Mouse (Mus musculus): ENCODE results near the gene Fgfr1op2. TPM values are rescaled to one million over a fixed set of nuclear protein-coding genes. Genes with fewer than 3 reads are reported as not detected.
"Not testable (repeated sequence)": the region's sequence is repeated elsewhere in the genome, so short reads cannot be mapped to it uniquely, and the experiment has no call there.

Fgfr1op2 gene
- polyA plus RNA-seq, 1 experiment from 2014 or later = 91.2 TPM

- Histone ChIP-seq H3K4me1 (replicated peaks) (no peaks in the 10 kb centered on the region), H3K27ac (no peak overlapping the region), H3K36me3 (peaks cover 28% of the 10 kb centered on the region), H3K9me3 (no peaks in the 10 kb centered on the region), H3K9ac (no peak overlapping the region), H3K4me3 (replicated peaks) (no peak overlapping the region), H3K27me3 (replicated peaks) (no peaks in the 10 kb centered on the region), H3K4me2 (replicated peaks) (no peak overlapping the region)
- no peak for ATAC-seq
These were observed 25.7 kb upstream of the Fgfr1op2 start for GRCm38 (mm10) chr6:146551326-146551725.

GRCm38 (mm10) chr6:146562461-146562860 lies 14.5 kb upstream of the Fgfr1op2 start:
- 77% methylated on average over 1 of the region's 1 CpGs for WGBS
- not testable (repeated sequence) for H3K9me3 ChIP-seq; H3K4me2 ChIP-seq (replicated peaks); ATAC-seq; H3K9ac ChIP-seq; H3K27ac ChIP-seq; H3K27me3 ChIP-seq (replicated peaks); H3K4me3 ChIP-seq (replicated peaks); H3K4me1 ChIP-seq (replicated peaks)
- peaks cover 24% of the 10 kb centered on the region for H3K36me3 ChIP-seq

- Histone ChIP-seq H3K27ac (no peak overlapping the region), H3K4me3 (replicated peaks) (no peak overlapping the region), H3K4me2 (replicated peaks) (no peak overlapping the region), H3K27me3 (replicated peaks) (no peaks in the 10 kb centered on the region), H3K9ac (no peak overlapping the region), H3K9me3 (no peaks in the 10 kb centered on the region), H3K4me1 (replicated peaks) (no peaks in the 10 kb centered on the region), H3K36me3 (no peaks in the 10 kb centered on the region)
- no peak for ATAC-seq
These were observed 4.9 kb upstream of the Fgfr1op2 start for GRCm38 (mm10) chr6:146572073-146572472.

- Histone ChIP-seq H3K9ac (peak within 1 kb of the TSS; percentile 94), H3K36me3 (no peaks in the 10 kb centered on the region), H3K27ac (peak within 1 kb of the TSS; percentile 94), H3K4me3 (replicated peaks) (peak within 1 kb of the TSS; percentile 82), H3K9me3 (no peaks in the 10 kb centered on the region), H3K4me2 (replicated peaks) (peak within 1 kb of the TSS; percentile 76), H3K4me1 (replicated peaks) (no peaks in the 10 kb centered on the region), H3K27me3 (replicated peaks) (no peaks in the 10 kb centered on the region)
- WGBS = under 1% methylated on average over 76 of the region's 77 CpGs
- ATAC-seq = peak; percentile 97
These were observed 507 bp downstream of the Fgfr1op2 start, which contains the start of gene Ints13 for GRCm38 (mm10) chr6:146577310-146578109. TSS of gene Ints13 (minus strand) at chr6:146577835.

GRCm38 (mm10) chr6:146578111-146578531 lies 1.1 kb downstream of the Fgfr1op2 start:
- WGBS = under 1% methylated on average over 22 of the region's 22 CpGs

GRCm38 (mm10) chr6:146578586-146578985 lies 1.6 kb downstream of the Fgfr1op2 start:
- Histone ChIP-seq H3K36me3 (no peaks in the 10 kb centered on the region), H3K9me3 (no peaks in the 10 kb centered on the region), H3K4me3 (replicated peaks) (peak overlapping the region; percentile 82), H3K9ac (peak overlapping the region; percentile 94), H3K4me1 (replicated peaks) (no peaks in the 10 kb centered on the region), H3K27me3 (replicated peaks) (no peaks in the 10 kb centered on the region), H3K27ac (peak overlapping the region; percentile 94), H3K4me2 (replicated peaks) (peak overlapping the region; percentile 76)
- WGBS = 9% methylated on average over 7 of the region's 7 CpGs
- ATAC-seq = no peak

More at GRCm38 (mm10) chr6:146578111-146578531, 1.1 kb downstream of the Fgfr1op2 start:
- Histone ChIP-seq H3K4me2 (replicated peaks) (peak overlapping the region; percentile 76), H3K9ac (peak overlapping the region; percentile 94), H3K27ac (peak overlapping the region; percentile 94), H3K4me1 (replicated peaks) (no peaks in the 10 kb centered on the region), H3K9me3 (no peaks in the 10 kb centered on the region), H3K27me3 (replicated peaks) (no peaks in the 10 kb centered on the region), H3K4me3 (replicated peaks) (peak overlapping the region; percentile 82), H3K36me3 (no peaks in the 10 kb centered on the region)
- peak; percentile 66 for ATAC-seq

- no peaks in the 10 kb centered on the region for H3K4me1 ChIP-seq (replicated peaks)
- H3K9ac ChIP-seq = no peak overlapping the region
- WGBS = 30% methylated on average over 2 of the region's 2 CpGs
- H3K36me3 ChIP-seq = no peaks in the 10 kb centered on the region
- H3K4me3 ChIP-seq (replicated peaks) = no peak overlapping the region
- no peak for ATAC-seq
- H3K9me3 ChIP-seq = no peaks in the 10 kb centered on the region
- no peak overlapping the region for H3K27ac ChIP-seq
- no peak overlapping the region for H3K4me2 ChIP-seq (replicated peaks)
- H3K27me3 ChIP-seq (replicated peaks) = no peaks in the 10 kb centered on the region
These were observed 3.5 kb downstream of the Fgfr1op2 start for GRCm38 (mm10) chr6:146580381-146580926.

- 71% methylated on average over 2 of the region's 2 CpGs for WGBS
- H3K27me3 ChIP-seq (replicated peaks) = no peaks in the 10 kb centered on the region
- no peak overlapping the region for H3K27ac ChIP-seq
- no peak overlapping the region for H3K4me3 ChIP-seq (replicated peaks)
- ATAC-seq = no peak
- H3K9ac ChIP-seq = no peak overlapping the region
- 0 out of 2 replicates have a peak, but pooled peaks cover 3% of the 10 kb centered on the region for H3K36me3 ChIP-seq
- no peaks in the 10 kb centered on the region for H3K9me3 ChIP-seq
- H3K4me1 ChIP-seq (replicated peaks) = no peaks in the 10 kb centered on the region
- H3K4me2 ChIP-seq (replicated peaks) = no peak overlapping the region
These were observed 6.5 kb downstream of the Fgfr1op2 start for GRCm38 (mm10) chr6:146583366-146584046.

- 97% methylated on average over 5 of the region's 5 CpGs for WGBS
These were observed 8.1 kb downstream of the Fgfr1op2 start for GRCm38 (mm10) chr6:146585134-146585533.

GRCm38 (mm10) chr6:146602601-146603000 lies 25.6 kb downstream of the Fgfr1op2 start:
- Histone ChIP-seq H3K9me3 (no peaks in the 10 kb centered on the region), H3K36me3 (peaks cover 33% of the 10 kb centered on the region), H3K4me3 (replicated peaks) (no peak overlapping the region), H3K27ac (no peak overlapping the region), H3K27me3 (replicated peaks) (no peaks in the 10 kb centered on the region), H3K4me1 (replicated peaks) (no peaks in the 10 kb centered on the region), H3K4me2 (replicated peaks) (no peak overlapping the region), H3K9ac (no peak overlapping the region)
- WGBS = 81% methylated on average over 4 of the region's 4 CpGs
- no peak for ATAC-seq

More at GRCm38 (mm10) chr6:146585134-146585533, 8.1 kb downstream of the Fgfr1op2 start:
- Histone ChIP-seq H3K9me3 (no peaks in the 10 kb centered on the region), H3K4me2 (replicated peaks) (no peak overlapping the region), H3K4me1 (replicated peaks) (no peaks in the 10 kb centered on the region), H3K4me3 (replicated peaks) (no peak overlapping the region), H3K36me3 (peaks cover 13% of the 10 kb centered on the region; the same call in 1 of the 2 replicates), H3K27me3 (replicated peaks) (no peaks in the 10 kb centered on the region), H3K27ac (no peak overlapping the region), H3K9ac (no peak overlapping the region)
- no peak for ATAC-seq

- no peak overlapping the region for H3K27ac ChIP-seq
- no peaks in the 10 kb centered on the region for H3K9me3 ChIP-seq
- H3K9ac ChIP-seq = no peak overlapping the region
- no peak for ATAC-seq
- H3K4me3 ChIP-seq (replicated peaks) = no peak overlapping the region
- no peaks in the 10 kb centered on the region for H3K4me1 ChIP-seq (replicated peaks)
- no peak overlapping the region for H3K4me2 ChIP-seq (replicated peaks)
- H3K36me3 ChIP-seq = peaks cover 33% of the 10 kb centered on the region
- WGBS = 87% methylated on average over 10 of the region's 10 CpGs
- no peaks in the 10 kb centered on the region for H3K27me3 ChIP-seq (replicated peaks)
These were observed 26.6 kb downstream of the Fgfr1op2 start for GRCm38 (mm10) chr6:146603651-146604050.

GRCm38 (mm10) chr6:146611385-146611784 lies 34.4 kb downstream of the Fgfr1op2 start:
- no peak overlapping the region for H3K27ac ChIP-seq
- no peaks in the 10 kb centered on the region for H3K27me3 ChIP-seq (replicated peaks)
- WGBS = 89% methylated on average over 6 of the region's 6 CpGs
- H3K9ac ChIP-seq = no peak overlapping the region
- 0 out of 2 replicates have a peak, but pooled peaks cover 11% of the 10 kb centered on the region for H3K36me3 ChIP-seq
- no peak overlapping the region for H3K4me2 ChIP-seq (replicated peaks)
- no peak overlapping the region for H3K4me3 ChIP-seq (replicated peaks)
- H3K4me1 ChIP-seq (replicated peaks) = no peaks in the 10 kb centered on the region
- peak; percentile 78 for ATAC-seq
- no peaks in the 10 kb centered on the region for H3K9me3 ChIP-seq
